Mouse (Mus musculus): ENCODE measurements around the gene Unc93b1. TPM values are rescaled to one million over a fixed set of nuclear protein-coding genes. Genes with fewer than 3 reads are reported as not detected.
"Not testable (repeated sequence)": the region's sequence is repeated elsewhere in the genome, so short reads cannot be mapped to it uniquely, and the experiment has no call there.

Unc93b1 gene
- polyA plus RNA-seq, 1 experiment from 2014 or later = 7.5 TPM

GRCm38 (mm10) chr19:3950331-3950730 is 15.3 kb downstream of the Unc93b1 start:
- H3K36me3 ChIP-seq (ENCODE audit: control insufficient read depth, insufficient read depth, low read length) = no peaks in the 10 kb centered on the region
- ATAC-seq (no peak), DNase-seq (ENCODE audit: low spot score) (no peak)
- H3K9me3 ChIP-seq (replicated peaks; ENCODE audit: control insufficient read depth, low read length) = no peaks in the 10 kb centered on the region
- no peak overlapping the region for H3K4me2 ChIP-seq (ENCODE audit: low read length)
- no peaks in the 10 kb centered on the region for H3K4me1 ChIP-seq (ENCODE audit: control insufficient read depth, insufficient read depth, low read length)
- no peak overlapping the region for H3K27ac ChIP-seq (ENCODE audit: low read depth, low read length)
- H3K9ac ChIP-seq (ENCODE audit: low read length) = no peak overlapping the region
- H3K4me3 ChIP-seq (ENCODE audit: low read depth, low read length) = no peak overlapping the region
- 74% methylated on average over 3 of the region's 3 CpGs for WGBS
- no peaks in the 10 kb centered on the region for H3K27me3 ChIP-seq (replicated peaks; ENCODE audit: control insufficient read depth, insufficient read depth, low read length)

DNA sequence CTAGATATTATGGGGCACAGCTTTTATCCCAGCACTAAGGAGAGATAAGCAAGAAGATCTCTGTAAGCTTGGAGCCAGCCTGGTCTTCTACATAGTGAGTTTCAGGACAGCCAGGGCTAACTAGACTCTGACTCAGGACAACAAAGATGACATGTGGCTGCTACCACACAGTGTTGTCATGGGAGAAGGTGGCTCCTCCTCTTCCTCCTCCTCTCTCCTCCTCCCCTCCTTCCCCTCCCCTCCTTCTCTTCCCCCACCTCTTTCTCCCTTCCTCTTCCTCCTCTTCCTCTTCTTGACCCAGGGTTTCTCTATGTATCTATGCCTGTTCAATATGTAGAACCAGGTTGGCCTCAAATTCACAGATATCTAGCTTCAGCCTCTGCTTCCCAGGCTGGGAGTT is 16.5 kb downstream of the Unc93b1 start:
- ATAC-seq (no peak), DNase-seq (ENCODE audit: low spot score) (no peak)

DNA sequence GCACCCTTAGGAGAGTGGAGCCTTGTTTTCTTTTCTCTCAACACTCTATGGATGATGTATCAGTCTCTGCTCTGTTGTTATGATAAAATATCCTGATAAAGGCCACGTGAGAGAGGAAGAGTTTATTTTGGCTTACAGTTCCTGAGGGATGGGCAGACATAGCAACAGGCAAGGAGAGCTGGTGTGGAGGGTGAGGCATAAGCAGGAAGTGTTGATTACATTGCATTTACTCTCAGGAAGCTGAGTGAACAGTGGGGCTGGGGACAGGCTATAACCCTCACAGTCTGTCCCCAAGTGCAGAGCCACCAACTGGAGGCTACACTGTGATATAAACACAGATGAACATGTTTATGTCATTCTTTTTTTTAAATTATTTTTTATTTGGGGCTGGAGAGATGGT is 17.1 kb downstream of the Unc93b1 start:
- no peaks in the 10 kb centered on the region for H3K9me3 ChIP-seq (replicated peaks; ENCODE audit: control insufficient read depth, low read length)
- no peaks in the 10 kb centered on the region for H3K27me3 ChIP-seq (replicated peaks; ENCODE audit: control insufficient read depth, insufficient read depth, low read length)
- 61% methylated on average over 1 of the region's 1 CpGs for WGBS
- no peak overlapping the region for H3K4me3 ChIP-seq (ENCODE audit: low read depth, low read length)
- no peaks in the 10 kb centered on the region for H3K36me3 ChIP-seq (ENCODE audit: control insufficient read depth, insufficient read depth, low read length)
- DNase-seq (ENCODE audit: low spot score) (no peak), ATAC-seq (no peak)
- H3K9ac ChIP-seq (ENCODE audit: low read length) = no peak overlapping the region
- no peak overlapping the region for H3K4me2 ChIP-seq (ENCODE audit: low read length)
- H3K27ac ChIP-seq (ENCODE audit: low read depth, low read length) = no peak overlapping the region
- H3K4me1 ChIP-seq (ENCODE audit: control insufficient read depth, insufficient read depth, low read length) = no peaks in the 10 kb centered on the region

More for the DNA sequence above, 16.5 kb downstream of the Unc93b1 start:
- H3K9me3 ChIP-seq (replicated peaks; ENCODE audit: control insufficient read depth, low read length) = no peaks in the 10 kb centered on the region
- H3K36me3 ChIP-seq (ENCODE audit: control insufficient read depth, insufficient read depth, low read length) = no peaks in the 10 kb centered on the region
- H3K4me1 ChIP-seq (ENCODE audit: control insufficient read depth, insufficient read depth, low read length) = no peaks in the 10 kb centered on the region
- no peak overlapping the region for H3K4me2 ChIP-seq (ENCODE audit: low read length)
- H3K27me3 ChIP-seq (replicated peaks; ENCODE audit: control insufficient read depth, insufficient read depth, low read length) = no peaks in the 10 kb centered on the region
- H3K4me3 ChIP-seq (ENCODE audit: low read depth, low read length) = no peak overlapping the region
- H3K9ac ChIP-seq (ENCODE audit: low read length) = no peak overlapping the region
- H3K27ac ChIP-seq (ENCODE audit: low read depth, low read length) = no peak overlapping the region

DNA sequence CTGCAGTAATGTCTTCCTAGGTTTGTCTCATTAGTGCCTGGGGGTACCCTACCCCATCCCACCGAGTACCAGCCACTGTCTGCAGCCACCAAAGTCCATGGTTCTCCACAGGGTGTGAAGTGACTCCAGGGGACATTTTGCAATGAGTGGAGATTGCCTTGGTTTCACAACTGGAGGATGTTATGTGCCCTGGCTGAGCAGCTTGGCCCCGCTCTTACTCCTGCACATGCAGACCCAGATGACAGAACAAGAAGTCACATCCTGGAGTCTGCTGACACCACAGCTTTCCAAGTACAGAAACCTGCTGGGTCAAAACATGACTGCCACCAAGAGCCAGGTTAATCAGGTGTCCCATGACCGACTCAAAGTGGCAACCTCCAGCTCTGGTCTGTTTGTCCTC is 20.0 kb downstream of the Unc93b1 start:
- Histone ChIP-seq H3K9me3 (replicated peaks; ENCODE audit: control insufficient read depth, low read length) (no peaks in the 10 kb centered on the region), H3K36me3 (ENCODE audit: control insufficient read depth, insufficient read depth, low read length) (no peaks in the 10 kb centered on the region), H3K27me3 (replicated peaks; ENCODE audit: control insufficient read depth, insufficient read depth, low read length) (no peaks in the 10 kb centered on the region), H3K4me2 (ENCODE audit: low read length) (no peak overlapping the region), H3K27ac (ENCODE audit: low read depth, low read length) (no peak overlapping the region), H3K4me3 (ENCODE audit: low read depth, low read length) (no peak overlapping the region), H3K9ac (ENCODE audit: low read length) (no peak overlapping the region), H3K4me1 (ENCODE audit: control insufficient read depth, insufficient read depth, low read length) (no peaks in the 10 kb centered on the region)
- no peak for ATAC-seq
- no peak for DNase-seq (ENCODE audit: low spot score)
- 73% methylated on average over 3 of the region's 3 CpGs for WGBS

- no peak overlapping the region for H3K4me2 ChIP-seq (ENCODE audit: low read length)
- 72% methylated on average over 4 of the region's 4 CpGs for WGBS
- no peak for ATAC-seq
Measured at GRCm38 (mm10) chr19:3955804-3956203, 20.8 kb downstream of the Unc93b1 start.

DNA sequence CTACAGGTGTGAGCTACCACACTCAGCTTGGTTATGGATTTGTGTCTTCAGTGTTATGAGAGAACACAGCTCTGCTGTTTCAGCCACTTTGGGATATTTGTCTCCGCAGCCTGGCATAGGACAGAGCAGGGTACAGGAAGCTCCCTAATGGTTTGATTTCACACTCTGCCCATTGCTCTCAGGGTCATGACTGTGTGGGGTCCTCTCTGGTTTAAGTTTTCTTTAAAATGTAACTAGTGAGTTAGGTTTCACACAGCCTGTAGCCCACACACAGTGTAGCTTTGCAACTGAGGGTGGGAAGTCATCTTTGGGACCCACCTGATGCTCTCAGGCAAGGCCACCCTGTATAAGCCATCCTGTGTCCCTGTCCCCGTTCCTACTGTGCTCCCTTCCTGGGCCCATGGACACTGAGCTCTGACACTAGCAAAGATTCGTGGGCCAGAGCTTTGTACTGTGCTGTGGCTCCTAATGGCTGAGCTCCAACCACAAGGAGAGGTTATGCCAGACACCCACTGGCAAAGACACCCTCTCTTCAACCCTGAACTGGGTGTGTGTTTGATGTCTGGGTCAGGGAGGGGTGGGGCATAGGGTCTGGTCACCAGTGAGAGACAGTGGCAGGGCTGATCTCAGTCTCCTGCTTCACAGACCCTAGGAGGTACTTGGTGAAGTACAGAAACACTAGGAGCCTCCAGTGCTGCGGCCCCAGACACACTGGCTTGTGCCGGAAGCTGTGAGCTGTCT is 22.5 kb downstream of the Unc93b1 start:
- not testable (repeated sequence) for H3K4me3 ChIP-seq (ENCODE audit: low read depth, low read length); H3K36me3 ChIP-seq (ENCODE audit: control insufficient read depth, insufficient read depth, low read length); H3K4me2 ChIP-seq (ENCODE audit: low read length); H3K9me3 ChIP-seq (replicated peaks; ENCODE audit: control insufficient read depth, low read length); ATAC-seq; H3K4me1 ChIP-seq (ENCODE audit: control insufficient read depth, insufficient read depth, low read length); DNase-seq (ENCODE audit: low spot score); H3K27ac ChIP-seq (ENCODE audit: low read depth, low read length); H3K27me3 ChIP-seq (replicated peaks; ENCODE audit: control insufficient read depth, insufficient read depth, low read length); H3K9ac ChIP-seq (ENCODE audit: low read length)
- WGBS = 81% methylated on average over 5 of the region's 5 CpGs

More at GRCm38 (mm10) chr19:3955804-3956203, 20.8 kb downstream of the Unc93b1 start:
- Histone ChIP-seq H3K27me3 (replicated peaks; ENCODE audit: control insufficient read depth, insufficient read depth, low read length) (no peaks in the 10 kb centered on the region), H3K9me3 (replicated peaks; ENCODE audit: control insufficient read depth, low read length) (no peaks in the 10 kb centered on the region), H3K4me3 (ENCODE audit: low read depth, low read length) (no peak overlapping the region), H3K4me1 (ENCODE audit: control insufficient read depth, insufficient read depth, low read length) (no peaks in the 10 kb centered on the region), H3K9ac (ENCODE audit: low read length) (no peak overlapping the region), H3K27ac (ENCODE audit: low read depth, low read length) (no peak overlapping the region), H3K36me3 (ENCODE audit: control insufficient read depth, insufficient read depth, low read length) (no peaks in the 10 kb centered on the region)
- DNase-seq (ENCODE audit: low spot score) = no peak

GRCm38 (mm10) chr19:3958470-3958869 is 23.5 kb downstream of the Unc93b1 start, which contains the start of gene Aldh3b3:
Gene Aldh3b3 (plus strand): TSS chr19:3958645.
- ATAC-seq (no peak), DNase-seq (ENCODE audit: low spot score) (peak; percentile 46)
- no peaks in the 10 kb centered on the region for H3K27me3 ChIP-seq (replicated peaks; ENCODE audit: control insufficient read depth, insufficient read depth, low read length)
- H3K36me3 ChIP-seq (ENCODE audit: control insufficient read depth, insufficient read depth, low read length) = no peaks in the 10 kb centered on the region
- H3K4me1 ChIP-seq (ENCODE audit: control insufficient read depth, insufficient read depth, low read length) = no peaks in the 10 kb centered on the region
- no peak within 1 kb of the TSS for H3K4me3 ChIP-seq (ENCODE audit: low read depth, low read length)
- H3K9ac ChIP-seq (ENCODE audit: low read length) = no peak within 1 kb of the TSS
- H3K4me2 ChIP-seq (ENCODE audit: low read length) = no peak within 1 kb of the TSS
- 63% methylated on average over 4 of the region's 4 CpGs for WGBS
- H3K27ac ChIP-seq (ENCODE audit: low read depth, low read length) = no peak within 1 kb of the TSS
- H3K9me3 ChIP-seq (replicated peaks; ENCODE audit: control insufficient read depth, low read length) = no peaks in the 10 kb centered on the region

DNA sequence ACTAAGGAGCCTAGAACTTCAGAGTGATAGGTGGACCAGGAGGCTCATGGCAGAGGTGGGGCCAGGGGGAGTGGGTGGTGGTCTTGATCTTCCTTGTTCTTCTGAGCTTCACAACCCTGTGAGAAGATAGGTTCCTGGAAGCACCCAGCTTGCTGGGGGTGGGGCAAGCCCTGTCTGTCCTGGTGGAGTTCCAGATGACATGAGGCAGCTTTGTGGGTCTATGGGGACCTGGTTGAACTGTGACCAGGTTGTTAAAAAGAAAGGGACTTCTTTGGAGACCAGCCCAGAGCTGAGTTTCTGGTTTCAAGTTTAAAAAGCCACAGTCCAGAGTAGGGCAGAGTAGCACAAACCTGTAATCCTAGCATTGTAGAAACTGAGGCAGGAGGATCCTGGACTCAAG is 24.0 kb downstream of the Unc93b1 start:
- no peaks in the 10 kb centered on the region for H3K4me1 ChIP-seq (ENCODE audit: control insufficient read depth, insufficient read depth, low read length)
- no peaks in the 10 kb centered on the region for H3K36me3 ChIP-seq (ENCODE audit: control insufficient read depth, insufficient read depth, low read length)
- H3K27me3 ChIP-seq (replicated peaks; ENCODE audit: control insufficient read depth, insufficient read depth, low read length) = no peaks in the 10 kb centered on the region
- ATAC-seq (no peak), DNase-seq (ENCODE audit: low spot score) (no peak)
- no peak overlapping the region for H3K4me2 ChIP-seq (ENCODE audit: low read length)
- no peak overlapping the region for H3K4me3 ChIP-seq (ENCODE audit: low read depth, low read length)
- no peak overlapping the region for H3K27ac ChIP-seq (ENCODE audit: low read depth, low read length)
- H3K9me3 ChIP-seq (replicated peaks; ENCODE audit: control insufficient read depth, low read length) = no peaks in the 10 kb centered on the region
- no peak overlapping the region for H3K9ac ChIP-seq (ENCODE audit: low read length)

GRCm38 (mm10) chr19:3960211-3960610 is 25.2 kb downstream of the Unc93b1 start:
- no peaks in the 10 kb centered on the region for H3K36me3 ChIP-seq (ENCODE audit: control insufficient read depth, insufficient read depth, low read length)
- no peak overlapping the region for H3K9ac ChIP-seq (ENCODE audit: low read length)
- H3K4me1 ChIP-seq (ENCODE audit: control insufficient read depth, insufficient read depth, low read length) = no peaks in the 10 kb centered on the region
- H3K9me3 ChIP-seq (replicated peaks; ENCODE audit: control insufficient read depth, low read length) = no peaks in the 10 kb centered on the region
- DNase-seq (ENCODE audit: low spot score) (no peak), ATAC-seq (no peak)
- no peak overlapping the region for H3K27ac ChIP-seq (ENCODE audit: low read depth, low read length)
- H3K4me2 ChIP-seq (ENCODE audit: low read length) = no peak overlapping the region
- 78% methylated on average over 5 of the region's 5 CpGs for WGBS
- no peak overlapping the region for H3K4me3 ChIP-seq (ENCODE audit: low read depth, low read length)
- no peaks in the 10 kb centered on the region for H3K27me3 ChIP-seq (replicated peaks; ENCODE audit: control insufficient read depth, insufficient read depth, low read length)

Measured in forebrain, embryonic 14.5 days (tissue).